Mouse (Mus musculus) layer of hippocampus, adult 9-10 months (tissue): Measurements from ENCODE around the gene Gm5460.

Experiments
- DNase-seq: peaks from one replicate; pipeline ENCODE4 v3.0.0; 2022; ENCODE audit warnings: low spot score

Gene Gm5460

DNA sequence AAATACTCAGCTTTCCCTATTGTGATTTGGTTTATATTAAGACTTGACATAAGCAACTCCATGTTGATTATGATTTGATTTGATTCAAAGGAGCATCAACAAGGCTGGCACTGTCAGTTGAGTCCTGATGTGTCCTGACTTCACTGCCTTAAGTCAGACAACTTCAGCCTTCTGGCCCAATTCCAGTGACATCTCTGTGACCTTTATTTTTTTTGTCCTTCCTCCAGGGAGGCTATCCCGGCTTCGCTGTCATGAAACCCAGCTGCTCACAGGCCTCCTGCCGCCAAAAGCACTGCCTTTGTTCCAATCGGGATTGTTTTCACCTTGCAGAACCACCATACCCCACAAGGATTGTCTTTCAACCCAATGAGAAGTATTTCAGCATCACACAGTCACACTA lies 58.8 kb downstream of the Gm5460 start:
- no peak for DNase-seq

DNA sequence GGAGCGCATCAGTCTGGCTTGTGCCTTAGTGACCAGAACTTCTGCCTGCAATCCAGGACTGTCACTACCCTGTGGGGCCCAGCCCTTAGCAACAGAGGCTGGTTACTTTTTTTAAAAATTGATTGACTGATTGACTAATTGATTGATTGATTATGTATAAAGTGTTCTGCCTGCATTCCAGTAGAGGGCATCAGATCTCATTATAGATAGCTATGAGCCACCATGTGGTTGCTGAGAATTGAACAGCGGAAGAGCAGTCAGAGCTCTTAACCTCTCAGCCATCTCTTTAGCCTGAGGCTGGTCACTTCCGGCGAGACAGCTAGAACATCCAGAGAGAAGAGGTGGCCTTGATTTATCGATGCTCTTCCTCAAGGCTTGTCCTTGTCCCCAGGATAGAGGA lies 60.7 kb downstream of the Gm5460 start:
- DNase-seq, result no peak

DNA sequence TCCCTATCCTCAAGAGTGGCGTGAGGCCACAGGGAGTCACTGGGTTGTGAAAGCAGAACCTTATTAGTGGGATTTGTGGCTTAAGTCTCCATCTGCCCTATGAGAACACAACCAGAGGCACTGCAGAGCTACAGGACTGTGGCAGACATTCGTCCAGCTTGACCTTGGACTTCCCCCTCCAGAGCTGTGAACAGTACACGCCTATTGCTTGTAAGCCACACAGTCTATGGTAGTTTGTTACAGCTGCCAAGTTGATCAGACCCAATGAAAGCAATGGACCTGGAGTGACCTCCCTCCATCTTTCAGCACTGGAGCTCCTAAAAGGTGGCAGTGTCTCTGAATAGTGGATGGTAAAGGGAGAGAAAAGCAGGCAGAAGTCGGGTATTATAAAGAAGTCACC lies 61.7 kb downstream of the Gm5460 start:
- no peak for DNase-seq

DNA sequence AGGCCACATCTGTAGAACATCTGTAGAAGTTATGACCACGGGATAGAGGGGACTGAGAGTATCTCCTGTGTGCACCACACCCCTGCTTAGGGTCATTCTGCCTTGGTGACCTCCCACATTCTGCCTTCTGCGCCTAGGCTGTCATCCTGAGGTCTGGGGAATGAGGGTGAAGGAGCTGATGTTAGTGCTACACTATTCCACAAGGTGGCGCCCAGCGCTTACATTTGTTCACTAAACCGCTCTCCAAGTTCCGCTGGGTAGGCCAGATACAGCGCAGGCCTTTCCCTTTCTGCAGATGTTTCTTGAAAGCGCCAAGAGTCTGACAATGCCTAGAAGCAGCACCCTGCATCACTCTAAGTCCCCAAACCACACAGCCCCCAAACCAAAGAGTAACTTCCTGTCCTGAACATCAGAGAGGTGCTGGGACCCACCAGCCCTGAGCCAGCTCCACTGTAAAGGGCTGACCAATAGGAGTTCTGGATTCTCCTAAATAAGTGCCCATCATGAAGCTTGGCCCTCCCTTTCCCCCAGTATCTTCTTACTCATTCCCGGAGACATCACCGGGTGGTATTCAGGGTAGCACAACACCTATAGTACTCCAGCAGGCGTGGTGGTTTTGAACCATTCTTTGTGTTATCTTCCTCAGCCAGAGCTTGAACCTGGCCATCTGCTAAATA lies 63.9 kb downstream of the Gm5460 start:
- peak; percentile 29 for DNase-seq

DNA sequence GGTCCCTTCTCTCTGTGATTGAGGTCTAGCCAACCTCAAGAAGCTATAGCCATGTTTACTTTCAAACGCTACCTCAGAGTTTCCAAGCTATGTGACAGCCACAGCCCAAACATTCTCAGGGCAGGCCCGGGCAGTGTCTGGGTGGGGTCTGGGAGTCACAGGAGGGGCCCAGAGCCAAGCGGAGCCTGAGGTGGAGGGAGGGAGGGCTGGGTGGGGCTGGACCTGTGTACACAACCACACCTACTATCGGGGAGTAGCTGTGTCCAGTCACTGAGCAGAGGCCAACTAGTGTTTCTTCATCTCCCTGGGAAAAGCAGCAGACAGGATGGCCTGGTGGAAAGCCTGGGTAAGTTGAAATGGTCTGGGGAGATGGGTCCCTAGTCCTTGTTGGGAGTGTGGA lies 69.2 kb downstream of the Gm5460 start, which contains the start of gene Anxa8:
Gene Anxa8, plus strand, starts transcription at position 251 of the 400 bp plus-strand sequence.
- DNase-seq, result no peak

DNA sequence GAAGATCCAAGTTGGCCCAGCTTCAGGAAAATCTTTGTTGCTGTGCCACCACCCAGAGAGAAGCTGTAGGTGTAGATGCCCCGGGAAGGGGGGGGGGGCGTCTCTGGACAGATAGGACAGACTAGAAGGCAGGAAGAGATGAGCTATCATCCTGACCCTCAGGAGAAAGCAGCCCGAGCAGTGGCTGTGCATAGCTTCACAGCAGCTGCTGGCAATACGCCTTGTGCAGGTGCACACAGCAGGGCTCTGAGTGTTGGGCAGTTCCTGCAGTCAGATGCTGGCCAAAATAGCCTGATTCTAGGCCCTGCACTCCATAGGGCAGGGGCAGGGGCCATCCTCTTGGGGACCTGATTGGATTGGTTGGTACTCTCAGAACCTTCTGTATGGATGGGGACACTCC lies 70.2 kb downstream of the Gm5460 start:
- DNase-seq, result no peak

DNA sequence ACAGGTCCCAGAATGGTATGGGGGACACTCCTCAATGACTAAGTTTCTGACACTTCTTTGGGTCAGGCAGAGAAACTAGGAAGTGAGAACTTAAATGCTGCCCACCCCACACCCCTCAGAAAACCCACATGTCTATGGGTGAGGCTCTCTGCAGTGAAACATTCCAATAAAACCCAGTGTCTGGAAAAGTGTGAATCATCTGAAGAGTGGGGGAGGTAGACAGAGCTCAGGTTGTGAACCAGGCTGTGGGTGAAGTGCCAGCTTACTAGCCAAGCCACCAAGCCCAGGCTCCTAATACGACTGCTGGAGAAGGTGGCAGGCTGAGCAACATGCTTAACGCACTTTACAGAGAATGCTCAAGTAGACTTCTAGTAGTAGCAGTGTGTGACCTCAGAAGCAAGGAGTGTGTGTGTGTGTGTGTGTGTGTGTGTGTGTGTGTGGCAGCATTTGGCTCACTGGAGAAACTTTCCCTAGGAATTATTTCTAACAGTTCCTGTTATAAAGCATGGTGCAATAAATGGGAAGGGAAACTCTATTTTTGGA lies 71.4 kb downstream of the Gm5460 start:
- no peak for DNase-seq

DNA sequence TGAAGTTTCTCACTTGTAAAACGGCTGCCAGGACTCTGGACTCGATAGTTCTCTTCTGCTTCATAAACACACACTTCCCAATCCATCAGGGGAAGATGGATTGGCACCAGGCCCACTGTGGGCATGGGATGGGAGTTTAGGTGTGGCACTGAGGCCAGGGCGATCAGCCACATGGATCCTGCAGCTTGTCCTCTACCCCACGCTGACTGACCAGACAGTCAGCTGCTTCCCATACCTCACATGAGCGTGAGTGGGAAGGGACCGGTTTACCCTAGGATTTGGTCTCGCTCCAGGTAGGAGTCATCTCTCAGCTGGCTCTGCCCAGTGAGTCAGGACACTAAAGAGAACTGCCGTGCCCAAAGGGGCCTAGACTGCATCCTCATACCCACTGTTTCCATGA lies 73.2 kb downstream of the Gm5460 start:
- no peak for DNase-seq

DNA sequence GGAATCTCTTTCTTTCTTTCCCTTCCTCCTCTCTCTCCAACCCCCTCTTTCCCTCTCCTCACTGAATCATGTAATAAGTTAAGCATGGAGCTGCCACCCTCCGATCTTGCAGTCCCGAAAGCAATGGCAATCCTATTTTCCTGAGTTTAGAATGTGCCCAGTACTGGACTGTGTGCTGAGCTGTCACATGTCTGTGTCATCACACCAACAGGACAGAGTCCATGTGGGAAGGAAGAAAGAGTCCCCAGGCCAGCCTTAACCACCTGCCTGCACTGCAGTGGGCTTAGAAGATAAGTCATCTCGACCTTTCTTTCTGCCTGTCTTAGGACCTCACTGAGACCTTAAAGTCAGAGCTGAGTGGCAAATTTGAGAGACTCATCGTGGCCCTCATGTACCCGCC lies 74.9 kb downstream of the Gm5460 start:
- no peak for DNase-seq

DNA sequence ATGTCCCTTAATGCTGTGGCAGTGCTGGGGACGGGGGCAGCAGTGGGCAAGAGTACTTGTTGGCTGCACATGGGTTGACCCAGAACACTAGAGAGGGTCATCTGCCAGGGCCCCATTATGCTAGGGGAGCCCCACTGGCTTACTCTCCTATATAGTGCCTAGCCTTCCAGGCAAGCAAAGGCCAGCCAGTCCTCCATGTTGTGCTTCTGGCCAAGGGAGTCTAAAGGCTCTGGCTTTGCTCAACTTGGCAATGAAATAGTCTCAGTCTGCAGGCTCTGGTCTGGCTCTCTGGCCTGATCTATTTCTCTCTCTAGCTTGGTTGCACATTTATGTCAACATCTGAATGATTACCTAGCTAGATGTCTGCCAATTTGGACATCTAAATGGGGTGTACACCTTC lies 76.3 kb downstream of the Gm5460 start:
- DNase-seq, result no peak

DNA sequence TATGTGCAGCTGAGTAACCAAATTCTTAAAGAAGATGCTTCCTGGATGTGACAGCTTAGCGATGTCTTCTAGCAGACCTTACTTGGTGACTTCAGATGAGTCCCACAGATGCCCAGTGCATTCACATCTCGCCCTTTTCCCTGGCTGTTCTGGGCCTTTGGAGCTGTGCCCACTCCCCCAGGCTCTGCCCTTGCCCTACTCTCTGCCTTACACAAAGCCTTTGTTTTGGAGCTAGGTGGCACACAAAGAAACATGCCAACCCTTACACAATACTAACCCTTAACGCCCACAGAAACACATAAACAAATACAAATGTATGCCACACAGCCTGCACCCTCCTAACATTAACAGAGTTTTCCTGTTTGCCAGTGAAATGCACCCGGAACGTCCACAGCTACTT lies 79.6 kb downstream of the Gm5460 start:
- DNase-seq, result no peak
